Mouse (Mus musculus): ENCODE data around the gene Gm48552. TPM values are rescaled to one million over a fixed set of nuclear protein-coding genes. Genes with fewer than 3 reads are reported as not detected.
A peak's percentile ranks its signal among the peaks of the same experiment; 100 is the strongest.

Gm48552 gene
- polyA plus RNA-seq, 1 experiment from 2014 or later = 0.77 TPM

- ATAC-seq (ENCODE audit: low read depth) = peak; percentile 16; the same call in 1 of the 2 replicates
- DNase-seq (ENCODE audit: low spot score) = no peak
- Histone ChIP-seq H3K4me3 (ENCODE audit: low read depth, low read length) (peak within 1 kb of the TSS; percentile 35), H3K4me2 (ENCODE audit: low read depth, low read length) (peak within 1 kb of the TSS; percentile 56), H3K27ac (replicated peaks; ENCODE audit: low read depth, low read length) (no peak within 1 kb of the TSS), H3K9me3 (ENCODE audit: control insufficient read depth, low read length) (no peaks in the 10 kb centered on the region), H3K36me3 (ENCODE audit: control insufficient read depth, insufficient read depth, low read length) (peaks cover 57% of the 10 kb centered on the region), H3K4me1 (ENCODE audit: control insufficient read depth, insufficient read depth, low read length) (peaks cover 17% of the 10 kb centered on the region), H3K27me3 (replicated peaks; ENCODE audit: control insufficient read depth, insufficient read depth, low read length) (peaks cover 20% of the 10 kb centered on the region), H3K9ac (ENCODE audit: low read depth, low read length) (peak within 1 kb of the TSS; percentile 55; the same call in 1 of the 2 replicates)
- WGBS = 22% methylated on average over 12 of the region's 12 CpGs
Observed at GRCm38 (mm10) chr10:81365672-81366476, 22.9 kb upstream of the Gm48552 start, which contains the start of gene 4930404N11Rik. 4930404N11Rik (minus strand) TSS chr10:81365816.

- WGBS = 74% methylated on average over 5 of the region's 6 CpGs
- DNase-seq (ENCODE audit: low spot score) = no peak
- no peaks in the 10 kb centered on the region for H3K9me3 ChIP-seq (ENCODE audit: control insufficient read depth, low read length)
Observed at GRCm38 (mm10) chr10:81366477-81367206, 22.2 kb upstream of the Gm48552 start.

GRCm38 (mm10) chr10:81367207-81367495 is 21.7 kb upstream of the Gm48552 start:
- no peak overlapping the region for H3K27ac ChIP-seq (replicated peaks; ENCODE audit: low read depth, low read length)
- no peak overlapping the region for H3K4me3 ChIP-seq (ENCODE audit: low read depth, low read length)
- no peak for DNase-seq (ENCODE audit: low spot score)

More at GRCm38 (mm10) chr10:81366477-81367206, 22.2 kb upstream of the Gm48552 start:
- no peak overlapping the region for H3K4me3 ChIP-seq (ENCODE audit: low read depth, low read length)
- no peak overlapping the region for H3K27ac ChIP-seq (replicated peaks; ENCODE audit: low read depth, low read length)
- no peak overlapping the region for H3K4me2 ChIP-seq (ENCODE audit: low read depth, low read length)
- peaks cover 20% of the 10 kb centered on the region for H3K27me3 ChIP-seq (replicated peaks; ENCODE audit: control insufficient read depth, insufficient read depth, low read length)
- no peak for ATAC-seq (ENCODE audit: low read depth)
- peaks cover 65% of the 10 kb centered on the region for H3K36me3 ChIP-seq (ENCODE audit: control insufficient read depth, insufficient read depth, low read length)
- H3K9ac ChIP-seq (ENCODE audit: low read depth, low read length) = no peak overlapping the region
- peaks cover 17% of the 10 kb centered on the region for H3K4me1 ChIP-seq (ENCODE audit: control insufficient read depth, insufficient read depth, low read length)

GRCm38 (mm10) chr10:81375322-81375721 is 13.5 kb upstream of the Gm48552 start:
- H3K9me3 ChIP-seq (ENCODE audit: control insufficient read depth, low read length) = no peaks in the 10 kb centered on the region
- no peak for ATAC-seq (ENCODE audit: low read depth)
- H3K4me3 ChIP-seq (ENCODE audit: low read depth, low read length) = no peak overlapping the region
- no peak overlapping the region for H3K27ac ChIP-seq (replicated peaks; ENCODE audit: low read depth, low read length)
- no peak overlapping the region for H3K9ac ChIP-seq (ENCODE audit: low read depth, low read length)
- H3K36me3 ChIP-seq (ENCODE audit: control insufficient read depth, insufficient read depth, low read length) = peaks cover 47% of the 10 kb centered on the region
- H3K4me2 ChIP-seq (ENCODE audit: low read depth, low read length) = no peak overlapping the region
- WGBS = 95% methylated on average over 10 of the region's 10 CpGs
- H3K27me3 ChIP-seq (replicated peaks; ENCODE audit: control insufficient read depth, insufficient read depth, low read length) = no peaks in the 10 kb centered on the region
- H3K4me1 ChIP-seq (ENCODE audit: control insufficient read depth, insufficient read depth, low read length) = peaks cover 17% of the 10 kb centered on the region
- DNase-seq (ENCODE audit: low spot score) = no peak

More at GRCm38 (mm10) chr10:81367207-81367495, 21.7 kb upstream of the Gm48552 start:
- H3K36me3 ChIP-seq (ENCODE audit: control insufficient read depth, insufficient read depth, low read length) = peaks cover 68% of the 10 kb centered on the region
- peaks cover 17% of the 10 kb centered on the region for H3K4me1 ChIP-seq (ENCODE audit: control insufficient read depth, insufficient read depth, low read length)
- 79% methylated on average over 6 of the region's 6 CpGs for WGBS
- H3K27me3 ChIP-seq (replicated peaks; ENCODE audit: control insufficient read depth, insufficient read depth, low read length) = peaks cover 20% of the 10 kb centered on the region
- no peaks in the 10 kb centered on the region for H3K9me3 ChIP-seq (ENCODE audit: control insufficient read depth, low read length)
- no peak overlapping the region for H3K9ac ChIP-seq (ENCODE audit: low read depth, low read length)
- no peak overlapping the region for H3K4me2 ChIP-seq (ENCODE audit: low read depth, low read length)
- ATAC-seq (ENCODE audit: low read depth) = no peak

- H3K9ac ChIP-seq (ENCODE audit: low read depth, low read length) = peak overlapping the region; percentile 95
- peaks cover 33% of the 10 kb centered on the region for H3K36me3 ChIP-seq (ENCODE audit: control insufficient read depth, insufficient read depth, low read length)
- peak overlapping the region; percentile 88 for H3K4me3 ChIP-seq (ENCODE audit: low read depth, low read length)
- H3K4me1 ChIP-seq (ENCODE audit: control insufficient read depth, insufficient read depth, low read length) = peaks cover 17% of the 10 kb centered on the region
- DNase-seq (ENCODE audit: low spot score) (no peak), ATAC-seq (ENCODE audit: low read depth) (no peak)
- peak overlapping the region; percentile 92 for H3K4me2 ChIP-seq (ENCODE audit: low read depth, low read length)
- no peak overlapping the region for H3K27ac ChIP-seq (replicated peaks; ENCODE audit: low read depth, low read length)
- 24% methylated on average over 6 of the region's 6 CpGs for WGBS
- H3K9me3 ChIP-seq (ENCODE audit: control insufficient read depth, low read length) = no peaks in the 10 kb centered on the region
- H3K27me3 ChIP-seq (replicated peaks; ENCODE audit: control insufficient read depth, insufficient read depth, low read length) = no peaks in the 10 kb centered on the region
Observed at GRCm38 (mm10) chr10:81376561-81377361, 12.0 kb upstream of the Gm48552 start.

- whole genome bisulfite sequencing = 43% methylated on average over 2 of the region's 2 CpGs
- Histone ChIP-seq H3K4me2 (ENCODE audit: low read depth, low read length) (peak overlapping the region; percentile 92), H3K27me3 (replicated peaks; ENCODE audit: control insufficient read depth, insufficient read depth, low read length) (no peaks in the 10 kb centered on the region), H3K4me3 (ENCODE audit: low read depth, low read length) (peak overlapping the region; percentile 88), H3K9ac (ENCODE audit: low read depth, low read length) (peak overlapping the region; percentile 95), H3K4me1 (ENCODE audit: control insufficient read depth, insufficient read depth, low read length) (peaks cover 17% of the 10 kb centered on the region), H3K9me3 (ENCODE audit: control insufficient read depth, low read length) (no peaks in the 10 kb centered on the region), H3K36me3 (ENCODE audit: control insufficient read depth, insufficient read depth, low read length) (peaks cover 31% of the 10 kb centered on the region), H3K27ac (replicated peaks; ENCODE audit: low read depth, low read length) (no peak overlapping the region)
- no peak for ATAC-seq (ENCODE audit: low read depth)
- no peak for DNase-seq (ENCODE audit: low spot score)
Observed at GRCm38 (mm10) chr10:81377362-81377664, 11.5 kb upstream of the Gm48552 start.

- no peaks in the 10 kb centered on the region for H3K9me3 ChIP-seq (ENCODE audit: control insufficient read depth, low read length)
- peak within 1 kb of the TSS; percentile 92 for H3K4me2 ChIP-seq (ENCODE audit: low read depth, low read length)
- H3K4me1 ChIP-seq (ENCODE audit: control insufficient read depth, insufficient read depth, low read length) = peaks cover 17% of the 10 kb centered on the region
- H3K27ac ChIP-seq (replicated peaks; ENCODE audit: low read depth, low read length) = peak within 1 kb of the TSS; percentile 74
- ATAC-seq (ENCODE audit: low read depth) (peak; percentile 10), DNase-seq (ENCODE audit: low spot score) (no peak)
- no peaks in the 10 kb centered on the region for H3K27me3 ChIP-seq (replicated peaks; ENCODE audit: control insufficient read depth, insufficient read depth, low read length)
- peak within 1 kb of the TSS; percentile 95 for H3K9ac ChIP-seq (ENCODE audit: low read depth, low read length)
- peaks cover 25% of the 10 kb centered on the region for H3K36me3 ChIP-seq (ENCODE audit: control insufficient read depth, insufficient read depth, low read length)
- WGBS = 0% methylated on average over 32 of the region's 59 CpGs
- H3K4me3 ChIP-seq (ENCODE audit: low read depth, low read length) = peak within 1 kb of the TSS; percentile 88
Observed at GRCm38 (mm10) chr10:81377793-81378552, 10.8 kb upstream of the Gm48552 start, which contains the start of gene Fzr1. Fzr1 (minus strand) TSS chr10:81378516.
